Mouse (Mus musculus): ENCODE measurements around the gene Zfp385a. TPM values are rescaled to one million over a fixed set of nuclear protein-coding genes. Genes with fewer than 3 reads are reported as not detected.

Zfp385a gene
- polyA plus RNA-seq, 1 experiment, result 84.7 TPM

GRCm38 (mm10) chr15:103377752-103378664 is 38.1 kb upstream of the Zfp385a start:
- no peak overlapping the region for H3K4me3 ChIP-seq (ENCODE audit: control insufficient read depth, low read depth, low read length)
- H3K36me3 ChIP-seq (ENCODE audit: control insufficient read depth, insufficient read depth, low read length), result no peaks in the 10 kb centered on the region
- H3K27ac ChIP-seq (ENCODE audit: control insufficient read depth, insufficient read depth, low read depth, low read length), result no peak overlapping the region
- TF ChIP-seq POLR2A (IDR thresholded peaks at IDR 0.05; ENCODE audit: control insufficient read depth, low read depth, low read length) (no peak), CTCF (IDR thresholded peaks at IDR 0.05; ENCODE audit: control insufficient read depth, insufficient read depth, insufficient replicate concordance, low read depth, low read length) (no peak)
- H3K4me1 ChIP-seq (ENCODE audit: control insufficient read depth, insufficient read depth, low read length), result no peaks in the 10 kb centered on the region
- no peaks in the 10 kb centered on the region for H3K27me3 ChIP-seq (ENCODE audit: control insufficient read depth, insufficient read depth, low read length)

GRCm38 (mm10) chr15:103376837-103377269 is 37.0 kb upstream of the Zfp385a start:
- H3K27me3 ChIP-seq (ENCODE audit: control insufficient read depth, insufficient read depth, low read length), result no peaks in the 10 kb centered on the region
- H3K4me3 ChIP-seq (ENCODE audit: control insufficient read depth, low read depth, low read length), result no peak overlapping the region
- H3K36me3 ChIP-seq (ENCODE audit: control insufficient read depth, insufficient read depth, low read length), result no peaks in the 10 kb centered on the region
- no peak overlapping the region for H3K27ac ChIP-seq (ENCODE audit: control insufficient read depth, insufficient read depth, low read depth, low read length)
- H3K4me1 ChIP-seq (ENCODE audit: control insufficient read depth, insufficient read depth, low read length), result no peaks in the 10 kb centered on the region
- TF ChIP-seq POLR2A (IDR thresholded peaks at IDR 0.05; ENCODE audit: control insufficient read depth, low read depth, low read length) (no peak), CTCF (IDR thresholded peaks at IDR 0.05; ENCODE audit: control insufficient read depth, insufficient read depth, insufficient replicate concordance, low read depth, low read length) (no peak)

GRCm38 (mm10) chr15:103375112-103375800 is 35.4 kb upstream of the Zfp385a start:
- H3K4me3 ChIP-seq (ENCODE audit: control insufficient read depth, low read depth, low read length), result no peak overlapping the region
- TF ChIP-seq CTCF (IDR thresholded peaks at IDR 0.05; ENCODE audit: control insufficient read depth, insufficient read depth, insufficient replicate concordance, low read depth, low read length) (no peak), POLR2A (IDR thresholded peaks at IDR 0.05; ENCODE audit: control insufficient read depth, low read depth, low read length) (no peak)
- no peaks in the 10 kb centered on the region for H3K27me3 ChIP-seq (ENCODE audit: control insufficient read depth, insufficient read depth, low read length)
- no peak overlapping the region for H3K27ac ChIP-seq (ENCODE audit: control insufficient read depth, insufficient read depth, low read depth, low read length)
- no peaks in the 10 kb centered on the region for H3K36me3 ChIP-seq (ENCODE audit: control insufficient read depth, insufficient read depth, low read length)
- H3K4me1 ChIP-seq (ENCODE audit: control insufficient read depth, insufficient read depth, low read length), result no peaks in the 10 kb centered on the region

GRCm38 (mm10) chr15:103372461-103372860 is 32.6 kb upstream of the Zfp385a start:
- Histone ChIP-seq H3K4me1 (ENCODE audit: control insufficient read depth, insufficient read depth, low read length) (no peaks in the 10 kb centered on the region), H3K36me3 (ENCODE audit: control insufficient read depth, insufficient read depth, low read length) (no peaks in the 10 kb centered on the region), H3K4me3 (ENCODE audit: control insufficient read depth, low read depth, low read length) (no peak overlapping the region), H3K27me3 (ENCODE audit: control insufficient read depth, insufficient read depth, low read length) (no peaks in the 10 kb centered on the region), H3K27ac (ENCODE audit: control insufficient read depth, insufficient read depth, low read depth, low read length) (no peak overlapping the region)
- no peak for TF ChIP-seq CTCF (IDR thresholded peaks at IDR 0.05; ENCODE audit: control insufficient read depth, insufficient read depth, insufficient replicate concordance, low read depth, low read length)
- no peak for TF ChIP-seq POLR2A (IDR thresholded peaks at IDR 0.05; ENCODE audit: control insufficient read depth, low read depth, low read length)

- no peaks in the 10 kb centered on the region for H3K36me3 ChIP-seq (ENCODE audit: control insufficient read depth, insufficient read depth, low read length)
These were observed 31.8 kb upstream of the Zfp385a start for GRCm38 (mm10) chr15:103371741-103372140.

GRCm38 (mm10) chr15:103371208-103371607 is 31.3 kb upstream of the Zfp385a start:
- TF ChIP-seq CTCF (IDR thresholded peaks at IDR 0.05; ENCODE audit: control insufficient read depth, insufficient read depth, insufficient replicate concordance, low read depth, low read length) (no peak), POLR2A (IDR thresholded peaks at IDR 0.05; ENCODE audit: control insufficient read depth, low read depth, low read length) (no peak)
- Histone ChIP-seq H3K27me3 (ENCODE audit: control insufficient read depth, insufficient read depth, low read length) (no peaks in the 10 kb centered on the region), H3K4me1 (ENCODE audit: control insufficient read depth, insufficient read depth, low read length) (peaks cover 2% of the 10 kb centered on the region; the same call in 1 of the 2 replicates), H3K36me3 (ENCODE audit: control insufficient read depth, insufficient read depth, low read length) (no peaks in the 10 kb centered on the region), H3K27ac (ENCODE audit: control insufficient read depth, insufficient read depth, low read depth, low read length) (no peak overlapping the region), H3K4me3 (ENCODE audit: control insufficient read depth, low read depth, low read length) (no peak overlapping the region)

More at GRCm38 (mm10) chr15:103371741-103372140, 31.8 kb upstream of the Zfp385a start:
- Histone ChIP-seq H3K27me3 (ENCODE audit: control insufficient read depth, insufficient read depth, low read length) (no peaks in the 10 kb centered on the region), H3K4me1 (ENCODE audit: control insufficient read depth, insufficient read depth, low read length) (peaks cover 2% of the 10 kb centered on the region; the same call in 1 of the 2 replicates), H3K4me3 (ENCODE audit: control insufficient read depth, low read depth, low read length) (no peak overlapping the region), H3K27ac (ENCODE audit: control insufficient read depth, insufficient read depth, low read depth, low read length) (no peak overlapping the region)
- TF ChIP-seq CTCF (IDR thresholded peaks at IDR 0.05; ENCODE audit: control insufficient read depth, insufficient read depth, insufficient replicate concordance, low read depth, low read length), result no peak
- no peak for TF ChIP-seq POLR2A (IDR thresholded peaks at IDR 0.05; ENCODE audit: control insufficient read depth, low read depth, low read length)

- Histone ChIP-seq H3K27ac (ENCODE audit: control insufficient read depth, insufficient read depth, low read depth, low read length) (no peak overlapping the region), H3K4me1 (ENCODE audit: control insufficient read depth, insufficient read depth, low read length) (peaks cover 2% of the 10 kb centered on the region), H3K4me3 (ENCODE audit: control insufficient read depth, low read depth, low read length) (no peak overlapping the region), H3K27me3 (ENCODE audit: control insufficient read depth, insufficient read depth, low read length) (no peaks in the 10 kb centered on the region), H3K36me3 (ENCODE audit: control insufficient read depth, insufficient read depth, low read length) (no peaks in the 10 kb centered on the region)
- no peak for TF ChIP-seq POLR2A (IDR thresholded peaks at IDR 0.05; ENCODE audit: control insufficient read depth, low read depth, low read length)
- TF ChIP-seq CTCF (IDR thresholded peaks at IDR 0.05; ENCODE audit: control insufficient read depth, insufficient read depth, insufficient replicate concordance, low read depth, low read length), result no peak
These were observed 30.6 kb upstream of the Zfp385a start for GRCm38 (mm10) chr15:103370462-103370861.

Measured in testis, adult 2 months (tissue).